Mouse (Mus musculus): ENCODE measurements around the gene Grik2. TPM values are rescaled to one million over a fixed set of nuclear protein-coding genes. Genes with fewer than 3 reads are reported as not detected.

Grik2 gene
- total RNA-seq (2021), result 10 to 100 TPM; 70.8 to 73.1 TPM
- long read RNA-seq, experiment 1, full-length matches to known transcripts, result 12 of 21 reads
- long read RNA-seq, experiment 1, partial matches to known transcripts, result 2 of 21 reads
- long read RNA-seq, experiment 1, other reads (novel, unspliced or antisense), result 7 of 21 reads
- long read RNA-seq, experiment 2, full-length matches to known transcripts, result 6 of 13 reads
- long read RNA-seq, experiment 2, partial matches to known transcripts, result 4 of 13 reads
- long read RNA-seq, experiment 2, other reads (novel, unspliced or antisense), result 3 of 13 reads

DNA sequence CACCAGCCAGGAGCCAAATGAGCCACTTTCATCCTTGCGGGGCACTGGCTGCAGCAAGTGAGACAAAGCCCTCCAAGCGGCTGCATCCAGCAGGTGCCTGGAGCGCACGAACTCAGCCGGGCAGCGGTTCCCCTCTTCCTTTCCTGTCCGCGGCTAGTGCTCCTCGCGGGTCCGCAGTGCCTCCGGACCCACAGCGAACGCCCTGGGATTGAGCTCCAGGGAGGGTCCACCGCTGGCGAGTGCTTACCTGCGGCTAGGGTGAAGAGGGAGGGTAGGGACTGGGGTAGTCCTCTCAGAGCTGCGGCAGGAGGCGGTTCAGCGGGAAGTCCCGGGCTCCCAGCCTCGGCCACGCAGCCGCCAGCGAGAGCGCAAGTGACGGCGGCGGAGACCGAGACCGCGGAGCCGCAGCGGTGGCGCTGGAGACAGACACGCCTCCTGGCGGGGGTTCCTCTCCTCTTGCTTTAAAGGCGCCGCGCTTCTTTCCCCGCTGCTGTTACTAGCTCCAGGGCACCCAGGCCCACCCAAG is at the start of gene Grik2:
TSS of gene Grik2 (minus strand) at position 386 of the 526 bp plus-strand sequence.
- Histone ChIP-seq H3K4me3 (peak within 1 kb of the TSS; percentile 91), H3K27ac (peak within 1 kb of the TSS; percentile 91)
- TF ChIP-seq CTCF (IDR thresholded peaks at IDR 0.05), result peak; percentile 61
- DNase-seq (ENCODE audit: extremely low spot score in 1 of 2, low spot score in 2 of 2), result peak; percentile 84 to 87
- intact Hi-C loops (cut with DNase I), result loop anchor here (5.0 to 10.0 kb wide), 3 partner anchors 414 to 1934 kb away; no protein-coding TSS in a partner anchor

DNA sequence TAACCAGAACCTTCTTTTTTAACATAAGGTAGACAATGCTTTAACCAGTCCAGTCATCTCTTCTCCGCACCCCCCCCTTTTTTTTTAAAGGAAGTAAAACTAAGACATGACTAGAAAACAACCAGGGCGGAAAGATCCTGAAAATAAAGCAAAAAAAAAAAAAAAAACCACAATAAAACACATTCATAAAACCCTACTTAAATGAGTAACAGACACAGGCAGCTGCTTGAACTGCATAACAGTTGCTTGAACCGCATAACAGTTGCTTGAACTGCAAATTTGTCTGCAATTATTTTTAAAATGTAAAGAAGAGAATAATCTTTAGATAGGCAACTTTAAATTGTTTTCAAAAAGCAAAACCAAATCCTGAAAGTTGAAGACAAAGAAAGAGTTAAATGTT is 45.8 kb upstream of the Grik2 start:
- Histone ChIP-seq H3K4me3 (no peak overlapping the region), H3K27ac (no peak overlapping the region)
- intact Hi-C loops (cut with DNase I), result no loop called here
- DNase-seq (ENCODE audit: extremely low spot score in 1 of 2, low spot score in 2 of 2), result no peak
- no peak for TF ChIP-seq CTCF (IDR thresholded peaks at IDR 0.05)

DNA sequence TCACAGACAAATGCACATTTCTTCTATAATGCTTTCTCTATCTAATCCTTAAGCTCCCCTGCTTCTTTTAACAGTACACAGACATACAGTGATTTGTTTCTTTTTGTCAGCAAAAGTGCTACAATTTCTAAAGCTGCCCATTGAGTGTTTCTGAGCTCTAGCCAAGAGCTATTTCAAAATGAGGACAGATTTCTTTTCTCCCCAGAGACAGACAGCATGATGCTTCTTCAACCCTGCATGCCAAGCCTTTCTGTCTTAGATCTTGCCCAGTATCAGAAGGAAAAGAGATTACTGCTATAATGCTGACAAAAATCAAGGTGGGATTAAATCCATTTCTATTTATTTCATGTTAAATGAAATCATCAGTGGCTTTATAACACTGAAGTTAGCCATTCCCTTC is 18.7 kb upstream of the Grik2 start:
- TF ChIP-seq CTCF (IDR thresholded peaks at IDR 0.05), result no peak
- no peak for DNase-seq (ENCODE audit: extremely low spot score in 1 of 2, low spot score in 2 of 2)
- no peak overlapping the region for H3K27ac ChIP-seq
- no peak overlapping the region for H3K4me3 ChIP-seq
- intact Hi-C loops (cut with DNase I), result no loop called here

DNA sequence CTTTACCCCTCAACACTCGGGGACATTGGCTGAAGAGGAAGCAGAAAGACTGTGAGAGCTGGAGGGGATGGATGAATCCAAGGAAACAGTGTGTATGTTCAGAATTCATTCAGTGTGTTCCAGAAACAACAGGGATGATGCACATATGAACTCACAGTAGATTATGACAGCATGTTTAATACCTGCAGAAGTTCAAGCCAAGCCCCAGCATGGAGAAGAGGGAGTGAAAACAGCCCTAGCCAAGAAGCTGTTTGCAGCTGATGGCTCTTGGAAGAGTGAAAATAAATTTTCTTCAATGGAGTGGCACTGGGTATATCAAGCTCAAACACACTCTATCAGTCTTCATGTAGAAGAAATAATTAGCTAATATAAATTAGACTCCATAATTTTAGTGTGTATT is 12.4 kb upstream of the Grik2 start:
- intact Hi-C loops (cut with DNase I), result no loop called here

DNA sequence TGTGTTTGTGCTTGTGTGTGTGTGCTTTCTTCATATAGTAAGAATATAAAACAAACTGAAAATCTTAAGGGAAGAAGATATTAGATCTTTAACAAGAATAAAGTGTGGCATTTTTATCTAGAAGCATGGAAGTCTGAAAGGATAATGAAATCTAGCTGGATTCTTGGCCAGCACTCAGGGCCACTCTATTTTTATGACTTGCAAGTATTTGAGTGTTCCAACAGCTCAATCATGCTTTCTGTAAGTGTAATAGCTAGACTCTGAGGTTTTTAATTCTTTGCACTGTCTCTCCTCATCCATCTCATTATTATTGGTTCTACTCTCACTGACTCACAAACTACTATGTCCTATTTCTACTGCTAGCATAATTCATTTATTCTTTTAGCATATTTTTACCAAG is 5.6 kb upstream of the Grik2 start:
- no peak overlapping the region for H3K4me3 ChIP-seq
- no peak for TF ChIP-seq CTCF (IDR thresholded peaks at IDR 0.05)
- no peak overlapping the region for H3K27ac ChIP-seq
- intact Hi-C loops (cut with DNase I), result no loop called here
- DNase-seq (ENCODE audit: extremely low spot score in 1 of 2, low spot score in 2 of 2), result no peak

More for the DNA sequence above, 12.4 kb upstream of the Grik2 start:
- H3K4me3 ChIP-seq, result no peak overlapping the region
- no peak for TF ChIP-seq CTCF (IDR thresholded peaks at IDR 0.05)
- no peak for DNase-seq (ENCODE audit: extremely low spot score in 1 of 2, low spot score in 2 of 2)
- H3K27ac ChIP-seq, result no peak overlapping the region

DNA sequence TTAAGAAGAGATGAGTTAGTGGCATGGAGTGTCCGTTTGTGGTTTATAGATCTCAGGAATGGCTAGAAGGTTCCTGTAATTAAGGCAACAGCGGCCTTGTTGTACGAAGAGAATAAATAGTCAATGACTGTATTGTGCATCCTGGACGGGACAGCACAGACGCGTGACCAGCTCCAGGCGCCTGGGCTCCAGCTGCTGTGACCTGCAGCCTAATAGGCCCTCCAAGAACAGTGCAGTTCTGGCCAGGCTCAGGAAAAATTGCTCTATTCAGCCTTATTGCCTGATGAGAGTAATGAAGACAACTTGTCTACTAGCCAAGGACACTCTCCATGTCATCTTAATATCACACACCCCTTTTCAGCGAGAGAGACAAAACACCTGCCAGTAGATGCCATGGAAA is 1.8 kb upstream of the Grik2 start:
- intact Hi-C loops (cut with DNase I), result no loop called here
- no peak for TF ChIP-seq CTCF (IDR thresholded peaks at IDR 0.05)
- H3K4me3 ChIP-seq, result no peak overlapping the region
- no peak overlapping the region for H3K27ac ChIP-seq
- peak in 1 of 2 experiments; percentile 21 for DNase-seq (ENCODE audit: extremely low spot score in 1 of 2, low spot score in 2 of 2)

DNA sequence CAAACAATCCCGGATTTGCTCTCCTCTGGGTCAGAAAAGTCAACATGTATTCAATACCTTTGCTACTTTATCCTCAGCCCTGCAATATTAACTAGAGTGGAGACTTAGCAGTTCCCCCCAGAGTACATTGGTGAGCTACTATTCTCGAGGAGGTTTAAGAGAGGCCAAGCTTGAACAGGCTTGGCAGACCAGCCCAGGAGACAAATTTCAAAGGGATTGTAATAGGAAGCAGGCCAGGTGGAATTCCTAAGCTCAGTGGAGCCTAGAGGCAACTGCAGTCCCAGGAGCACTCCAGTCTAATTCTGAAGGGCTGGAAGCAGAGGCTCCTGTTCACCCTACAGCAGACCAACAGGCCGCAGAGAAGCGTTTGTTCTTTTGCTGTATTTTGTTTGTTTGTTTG is 1.1 kb upstream of the Grik2 start:
- H3K4me3 ChIP-seq, result 0 out of 2 replicates have a peak overlapping the region, but pooled peaks have one; percentile 4
- peak in 1 of 2 experiments; percentile 11 for DNase-seq (ENCODE audit: extremely low spot score in 1 of 2, low spot score in 2 of 2)
- TF ChIP-seq CTCF (IDR thresholded peaks at IDR 0.05), result peak; percentile 2; the same call in 1 of the 2 replicates
- intact Hi-C loops (cut with DNase I), result loop anchor here (5.0 to 10.0 kb wide), 3 partner anchors 413 to 1935 kb away; no protein-coding TSS in a partner anchor
- H3K27ac ChIP-seq, result no peak overlapping the region; the same call in 1 of the 2 replicates

DNA sequence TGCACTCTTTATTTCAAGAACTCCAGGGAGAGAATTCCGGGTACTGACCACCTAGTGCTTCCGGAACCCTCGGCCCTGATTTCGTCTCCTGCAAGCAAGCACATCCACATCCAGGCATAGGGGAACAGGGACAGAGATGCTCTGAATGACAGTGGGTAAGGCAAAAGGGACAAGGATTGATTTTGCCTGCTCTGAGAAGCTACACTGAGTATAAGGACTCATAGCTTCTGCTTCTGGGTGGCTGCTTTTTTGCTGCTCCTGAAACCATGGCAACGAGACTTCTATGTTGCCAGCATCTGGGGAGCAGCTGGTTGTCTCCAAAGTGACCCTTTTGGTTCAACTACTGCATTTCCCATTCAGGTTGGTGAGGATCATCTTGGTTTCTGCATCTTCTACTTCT is 348 bp upstream of the Grik2 start:
- intact Hi-C loops (cut with DNase I), result loop anchor here (5.0 to 10.0 kb wide), 3 partner anchors 413 to 1934 kb away; no protein-coding TSS in a partner anchor
- DNase-seq (ENCODE audit: extremely low spot score in 1 of 2, low spot score in 2 of 2), result no peak
- Histone ChIP-seq H3K27ac (peak overlapping the region; percentile 91), H3K4me3 (peak overlapping the region; percentile 91)
- no peak for TF ChIP-seq CTCF (IDR thresholded peaks at IDR 0.05)

DNA sequence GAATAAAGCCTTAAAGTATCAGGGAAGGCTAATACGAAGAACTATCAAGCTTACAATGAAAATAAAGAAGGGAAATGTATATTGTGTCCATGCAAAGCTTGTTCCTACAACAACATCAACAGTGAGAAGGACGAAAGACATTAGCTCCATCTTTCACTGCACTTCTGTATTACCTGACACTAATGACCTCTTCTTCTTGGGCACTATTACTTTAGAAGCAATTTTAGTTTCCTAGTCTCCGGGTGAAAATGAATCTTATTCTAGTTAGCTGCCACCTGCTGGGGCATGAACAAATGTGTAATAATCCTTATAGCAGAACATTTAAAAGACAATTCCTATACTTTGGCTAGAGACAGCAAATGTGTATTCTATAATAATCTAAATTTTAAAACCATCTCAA is 1.9 kb downstream of the Grik2 start:
- Histone ChIP-seq H3K27ac (peak overlapping the region; percentile 58; the same call in 1 of the 2 replicates), H3K4me3 (peak overlapping the region; percentile 67)
- no peak for DNase-seq (ENCODE audit: extremely low spot score in 1 of 2, low spot score in 2 of 2)
- intact Hi-C loops (cut with DNase I), result loop anchor here (5.0 to 10.0 kb wide), 3 partner anchors 416 to 1932 kb away; no protein-coding TSS in a partner anchor
- TF ChIP-seq CTCF (IDR thresholded peaks at IDR 0.05), result peak; percentile 30

DNA sequence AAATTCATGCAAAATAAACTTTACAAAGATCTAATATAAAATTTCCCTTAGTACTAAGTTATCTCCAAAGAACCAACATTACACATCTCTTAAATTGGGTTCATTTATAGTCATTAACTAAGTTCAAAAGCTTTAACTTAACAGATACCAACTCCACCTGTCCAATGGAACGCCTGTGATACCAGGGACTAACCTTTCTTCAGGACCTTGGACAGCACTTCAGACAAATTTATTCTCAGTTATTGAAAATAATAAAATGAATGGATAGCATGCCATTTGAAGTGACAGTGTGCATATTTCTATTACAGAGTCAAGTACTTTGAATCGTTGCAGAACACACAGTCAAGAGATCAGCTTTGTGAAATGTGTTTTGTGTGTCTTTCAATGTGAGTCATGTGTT is 3.1 kb downstream of the Grik2 start:
- intact Hi-C loops (cut with DNase I), result loop anchor here (5.0 to 10.0 kb wide), 3 partner anchors 417 to 1931 kb away; no protein-coding TSS in a partner anchor
- Histone ChIP-seq H3K27ac (no peak overlapping the region), H3K4me3 (peak overlapping the region; percentile 67)
- no peak for DNase-seq (ENCODE audit: extremely low spot score in 1 of 2, low spot score in 2 of 2)
- no peak for TF ChIP-seq CTCF (IDR thresholded peaks at IDR 0.05)

DNA sequence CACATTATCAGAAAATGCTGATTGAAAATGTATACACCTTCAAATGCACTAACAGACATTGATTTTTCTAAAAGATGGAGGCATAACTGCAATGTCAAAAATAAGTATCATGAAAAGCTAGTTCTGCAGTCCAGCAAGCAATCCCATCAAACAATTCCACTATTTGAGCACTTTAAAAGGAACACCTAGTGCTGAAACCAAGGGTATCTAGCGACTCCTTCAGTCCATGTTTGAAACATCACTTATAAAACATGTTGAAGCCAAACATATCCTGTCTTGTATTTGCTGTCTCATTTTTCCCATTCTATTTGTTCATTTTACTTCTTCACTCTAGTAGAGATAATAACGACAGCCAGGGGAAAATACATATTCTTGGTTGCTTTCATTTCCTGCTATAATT is 3.7 kb downstream of the Grik2 start:
- DNase-seq (ENCODE audit: extremely low spot score in 1 of 2, low spot score in 2 of 2), result no peak
- peak; percentile 71 for TF ChIP-seq CTCF (IDR thresholded peaks at IDR 0.05)
- intact Hi-C loops (cut with DNase I), result loop anchor here (5.0 to 10.0 kb wide), 3 partner anchors 417 to 1930 kb away; no protein-coding TSS in a partner anchor
- Histone ChIP-seq H3K27ac (peak overlapping the region; percentile 4; the same call in 1 of the 2 replicates), H3K4me3 (peak overlapping the region; percentile 67)
